Mouse (Mus musculus): ENCODE measurements at regions not wholly inside any gene's neighbourhood (a gene's known extent, or its start where the extent isn't known, plus 50 kb on each side); places are given as distances from the start of the nearest gene placed in this dataset.

GRCm38 (mm10) chr13:103683169-103683568 is 91.2 kb downstream of the Srek1 start:
- no peak for DNase-seq

GRCm38 (mm10) chr13:103680740-103681139 is 93.7 kb downstream of the Srek1 start:
- no peak for DNase-seq

- DNase-seq, result no peak
Observed at GRCm38 (mm10) chr13:103680052-103680451, 94.4 kb downstream of the Srek1 start.

- DNase-seq, result no peak
Observed at GRCm38 (mm10) chr13:103676831-103677230, 97.6 kb downstream of the Srek1 start.

GRCm38 (mm10) chr13:103676221-103676620 is 98.2 kb downstream of the Srek1 start:
- no peak for DNase-seq

- no peak for DNase-seq
Observed at GRCm38 (mm10) chr13:103670611-103671010, 103.8 kb downstream of the Srek1 start.

- no peak for DNase-seq
Observed at GRCm38 (mm10) chr13:103669856-103670255, 104.6 kb downstream of the Srek1 start.

GRCm38 (mm10) chr13:103667749-103668148 is 106.7 kb downstream of the Srek1 start:
- no peak for DNase-seq

GRCm38 (mm10) chr13:103660248-103660996 is 114.0 kb downstream of the Srek1 start:
- DNase-seq, result no peak

- DNase-seq, result no peak
Observed at GRCm38 (mm10) chr13:103655966-103656365, 118.4 kb downstream of the Srek1 start.

- DNase-seq, result no peak
Observed at GRCm38 (mm10) chr13:103653216-103653615, 121.2 kb downstream of the Srek1 start.

GRCm38 (mm10) chr13:103649383-103649782 is 125.0 kb downstream of the Srek1 start:
- DNase-seq, result no peak

- no peak for DNase-seq
Observed at GRCm38 (mm10) chr13:103648016-103648415, 126.4 kb downstream of the Srek1 start.

GRCm38 (mm10) chr13:103646035-103646434 is 128.4 kb downstream of the Srek1 start:
- DNase-seq, result no peak

GRCm38 (mm10) chr13:103643993-103644722 is 130.2 kb downstream of the Srek1 start:
- peak; percentile 40 for DNase-seq

- no peak for DNase-seq
Observed at GRCm38 (mm10) chr13:103643486-103643885, 130.9 kb downstream of the Srek1 start.

- DNase-seq, result no peak
Observed at GRCm38 (mm10) chr13:103642542-103643375, 131.6 kb downstream of the Srek1 start.

- DNase-seq, result no peak
Observed at GRCm38 (mm10) chr13:103638038-103638437, 136.4 kb downstream of the Srek1 start.

GRCm38 (mm10) chr13:103637414-103637813 is 137.0 kb downstream of the Srek1 start:
- DNase-seq, result no peak

- DNase-seq, result no peak
Observed at GRCm38 (mm10) chr13:103636595-103636994, 137.8 kb downstream of the Srek1 start.

GRCm38 (mm10) chr13:103623810-103624209 is 150.6 kb downstream of the Srek1 start:
- DNase-seq, result no peak

- no peak for DNase-seq
Observed at GRCm38 (mm10) chr13:103623319-103623718, 151.1 kb downstream of the Srek1 start.

- DNase-seq, result no peak
Observed at GRCm38 (mm10) chr13:103622324-103622723, 152.1 kb downstream of the Srek1 start.

Measured in liver (tissue).